Comparison of ENCODE assay signal across 13 mouse cellular contexts in genomic region chr1:134995954-134996353, GRCm38 (mm10). TPM values are rescaled to one million over a fixed set of nuclear protein-coding genes. Genes with fewer than 3 reads are reported as not detected.
A peak's percentile ranks its signal among the peaks of the same experiment; 100 is the strongest.
DNase-seq lines count a peak whose midpoint lies in the region; ATAC-seq and TF ChIP-seq lines count a peak whose summit lies in the region.
"Had no signal": no experiment of that assay in that cellular context is flagged by ENCODE, and none has a peak within 500 bp of the region (broad histone marks: within the 10 kb centered on the region; RNA-seq: fewer than 3 reads in every experiment).

No protein-coding gene starts in this region.

- H3K27me3 ChIP-seq in kidney, adult 2 months (replicated peaks; ENCODE audit: control insufficient read depth, insufficient read depth, low read length), result no peaks in the 10 kb centered on the region
- no peaks in the 10 kb centered on the region for H3K27me3 ChIP-seq in stomach, postnatal 0 days (ENCODE audit: control insufficient read depth, insufficient read depth, low read length)

- peak; percentile 14 to 48 for DNase-seq in adrenal gland, adult (ENCODE audit: inconsistent age in 2 of 2, low spot score in 1 of 2)
- DNase-seq in adrenal gland, postnatal 4 days (ENCODE audit: low spot score in 2 of 2), result no peak
- peak; percentile 10 for DNase-seq in kidney, adult 2 months
- no peak for DNase-seq in kidney, adult 8-10 months
- peak; percentile 29 for DNase-seq in retina, postnatal 1 day
- DNase-seq in retina, embryonic 14.5 days (ENCODE audit: low spot score), result no peak
- DNase-seq in stomach, postnatal 0 days (ENCODE audit: low spot score), result peak; percentile 43
- no peak for DNase-seq in layer of hippocampus, postnatal 14 days (ENCODE audit: low spot score in 2 of 2)
- DNase-seq: cerebellum, postnatal 14 days had no signal

- H3K9ac ChIP-seq in stomach, postnatal 0 days (ENCODE audit: low read length), result no peak overlapping the region
- H3K9ac ChIP-seq: limb, embryonic 13.5 days; neural tube, embryonic 15.5 days had no signal

- no peak overlapping the region for H3K27ac ChIP-seq in kidney, adult 2 months (ENCODE audit: insufficient read depth, low read depth, low read length)
- H3K27ac ChIP-seq in stomach, postnatal 0 days (replicated peaks), result no peak overlapping the region
- H3K27ac ChIP-seq: limb, embryonic 13.5 days; neural tube, embryonic 15.5 days had no signal

- no peak for TF ChIP-seq CTCF in kidney, adult 2 months (conservative IDR thresholded peaks at IDR 0.05; ENCODE audit: insufficient read depth, insufficient read length, low read depth, low read length)
- no peak for TF ChIP-seq CTCF in stomach, postnatal 0 days (IDR thresholded peaks at IDR 0.05; ENCODE audit: low read depth)

- H3K9me3 ChIP-seq in stomach, postnatal 0 days (ENCODE audit: control insufficient read depth, low read length), result no peaks in the 10 kb centered on the region
- H3K9me3 ChIP-seq: G1E; limb, embryonic 13.5 days; midbrain, embryonic 10.5 days; neural tube, embryonic 15.5 days had no signal

- TF ChIP-seq POLR2A in kidney, adult 2 months (IDR thresholded peaks at IDR 0.05; ENCODE audit: low read depth, low read length), result no peak

- H3K36me3 ChIP-seq in kidney, adult 2 months (ENCODE audit: control insufficient read depth, insufficient read depth, low read length), result no peaks in the 10 kb centered on the region
- no peaks in the 10 kb centered on the region for H3K36me3 ChIP-seq in stomach, postnatal 0 days (ENCODE audit: control insufficient read depth, insufficient read depth, low read length)
- H3K36me3 ChIP-seq: G1E; limb, embryonic 13.5 days; midbrain, embryonic 10.5 days; neural tube, embryonic 15.5 days had no signal

- 53% methylated on average over 1 of the region's 1 CpGs for WGBS in kidney, adult 2 months
- 18% methylated on average over 1 of the region's 1 CpGs for WGBS in stomach, postnatal 0 days

- 0 out of 2 replicates have a peak, but pooled peaks have one; percentile 38 for ATAC-seq in stomach, postnatal 0 days (ENCODE audit: low FRiP score, low TSS enrichment)

- TF ChIP-seq EP300 in stomach, postnatal 0 days (optimal IDR thresholded peaks at IDR 0.05), result no peak

- no peak overlapping the region for H3K4me3 ChIP-seq in kidney, adult 2 months (ENCODE audit: insufficient read depth, low read depth, low read length)
- no peak overlapping the region for H3K4me3 ChIP-seq in stomach, postnatal 0 days (ENCODE audit: low read depth, low read length)
- H3K4me3 ChIP-seq: limb, embryonic 13.5 days; midbrain, embryonic 10.5 days; neural tube, embryonic 15.5 days had no signal

- no peak overlapping the region for H3K4me2 ChIP-seq in stomach, postnatal 0 days (replicated peaks; ENCODE audit: low read depth)
- H3K4me2 ChIP-seq: limb, embryonic 13.5 days; neural tube, embryonic 15.5 days had no signal

- H3K4me1 ChIP-seq in kidney, adult 2 months (ENCODE audit: control insufficient read depth, insufficient read depth, low read length), result no peaks in the 10 kb centered on the region
- no peaks in the 10 kb centered on the region for H3K4me1 ChIP-seq in stomach, postnatal 0 days (replicated peaks; ENCODE audit: control insufficient read depth, insufficient read depth)

RNA-seq across cellular contexts. Expression of gene Ube2t, which starts 33.6 kb away (rescaled TPM):
- total RNA-seq in adrenal gland, postnatal 4 days (2021), result 10 to 100 TPM; 11.1 to 12.1 TPM
- polyA plus RNA-seq in kidney, adult 2 months (2012; rRNA removed), result 0.61 and 0.83 TPM in 2 replicates
- 10.5 and 13.4 TPM in 2 replicates for polyA plus RNA-seq in stomach, postnatal 0 days (2015; fragmentation: Nextera tagmentation; extraction: Ambion mirVana)
- 1 to 10 TPM; 2.1 to 2.4 TPM for total RNA-seq in layer of hippocampus, postnatal 14 days (2021)

RNA-seq across cellular contexts. Expression of gene Ppp1r12b, which starts 40.2 kb away (rescaled TPM):
- total RNA-seq in adrenal gland, postnatal 4 days (2021), result 10 to 100 TPM; 19.7 to 22.1 TPM
- polyA plus RNA-seq in kidney, adult 2 months (2012; rRNA removed), result 5.6 and 5.8 TPM in 2 replicates
- 12.5 and 13.3 TPM in 2 replicates for polyA plus RNA-seq in stomach, postnatal 0 days (2015; fragmentation: Nextera tagmentation; extraction: Ambion mirVana)
- total RNA-seq in layer of hippocampus, postnatal 14 days (2021), result 10 to 100 TPM; 67.8 to 74.7 TPM

Comparison
In these comparisons a context has a peak if more than half of its experiments do, and no peak if none do; other contexts are left out.
1. DNase-seq: peak in adrenal gland, adult (2 of 2), kidney, adult 2 months (single experiment), retina, postnatal 1 day (single experiment) and stomach, postnatal 0 days (single experiment); none in adrenal gland, postnatal 4 days (0 of 2), kidney, adult 8-10 months (0 of 2), retina, embryonic 14.5 days (single experiment) and layer of hippocampus, postnatal 14 days (0 of 2).